Mouse (Mus musculus): ENCODE measurements around the gene Rfx5. TPM values are rescaled to one million over a fixed set of nuclear protein-coding genes. Genes with fewer than 3 reads are reported as not detected.

Gene Rfx5
- polyA plus RNA-seq, 1 experiment from 2014 or later = 10.8 TPM

DNA sequence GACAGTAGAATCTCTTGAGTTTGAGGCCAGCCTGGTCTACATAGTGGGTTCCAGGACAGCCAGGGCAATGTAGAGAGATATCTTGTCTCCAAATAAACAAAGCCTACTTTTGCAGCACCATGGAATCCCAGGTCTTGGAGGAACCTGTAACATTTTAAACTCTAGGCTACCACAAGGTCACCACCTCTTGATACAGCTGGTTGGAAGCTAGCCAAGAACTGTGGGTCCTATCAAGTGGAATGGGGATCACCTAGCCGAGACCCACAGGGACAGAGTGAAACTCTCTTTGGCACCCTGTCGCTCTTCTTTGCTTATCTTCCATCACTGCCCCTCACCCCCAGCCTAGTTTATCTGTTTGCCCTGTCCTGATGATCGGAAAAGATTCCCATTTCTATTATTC lies 18.7 kb downstream of the Rfx5 start:
- H3K9ac ChIP-seq = no peak overlapping the region
- no peaks in the 10 kb centered on the region for H3K9me3 ChIP-seq
- H3K36me3 ChIP-seq = peaks cover 5% of the 10 kb centered on the region
- no peak overlapping the region for H3K27ac ChIP-seq
- H3K4me1 ChIP-seq = peaks cover 13% of the 10 kb centered on the region
- 90% methylated on average over 3 of the region's 3 CpGs for WGBS
- H3K4me3 ChIP-seq = no peak overlapping the region
- H3K4me2 ChIP-seq = no peak overlapping the region
- no peak for ATAC-seq (ENCODE audit: insufficient number of reproducible peaks, insufficient read depth, low FRiP score, low TSS enrichment, low read depth)
- no peaks in the 10 kb centered on the region for H3K27me3 ChIP-seq

DNA sequence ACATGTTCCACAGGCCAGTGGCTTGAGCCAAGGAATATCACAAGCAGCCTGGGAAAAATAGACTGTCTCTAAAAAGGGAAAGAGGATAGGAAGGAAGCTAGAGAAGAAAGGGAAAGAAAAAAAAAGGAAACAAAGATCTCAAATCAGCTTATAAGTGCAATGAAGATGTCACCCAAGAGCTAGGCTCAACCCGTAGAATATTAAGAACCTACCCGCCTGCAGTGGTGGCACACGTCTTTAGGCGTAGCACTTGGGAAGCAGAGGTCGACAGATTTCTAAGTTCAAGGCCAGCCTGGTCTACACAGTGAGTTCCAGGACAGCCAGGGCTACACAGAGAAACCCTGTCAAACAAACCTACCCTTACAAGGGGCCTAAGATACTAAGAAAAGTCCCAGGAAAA lies 19.7 kb downstream of the Rfx5 start:
- Histone ChIP-seq H3K4me3 (peak overlapping the region; percentile 85; the same call in 1 of the 2 replicates), H3K4me1 (peaks cover 13% of the 10 kb centered on the region), H3K27ac (no peak overlapping the region), H3K27me3 (no peaks in the 10 kb centered on the region), H3K9ac (no peak overlapping the region; the same call in 1 of the 2 replicates), H3K4me2 (peak overlapping the region; percentile 80), H3K9me3 (no peaks in the 10 kb centered on the region), H3K36me3 (peaks cover 10% of the 10 kb centered on the region)
- whole genome bisulfite sequencing = 88% methylated on average over 5 of the region's 5 CpGs
- no peak for ATAC-seq (ENCODE audit: insufficient number of reproducible peaks, insufficient read depth, low FRiP score, low TSS enrichment, low read depth)

DNA sequence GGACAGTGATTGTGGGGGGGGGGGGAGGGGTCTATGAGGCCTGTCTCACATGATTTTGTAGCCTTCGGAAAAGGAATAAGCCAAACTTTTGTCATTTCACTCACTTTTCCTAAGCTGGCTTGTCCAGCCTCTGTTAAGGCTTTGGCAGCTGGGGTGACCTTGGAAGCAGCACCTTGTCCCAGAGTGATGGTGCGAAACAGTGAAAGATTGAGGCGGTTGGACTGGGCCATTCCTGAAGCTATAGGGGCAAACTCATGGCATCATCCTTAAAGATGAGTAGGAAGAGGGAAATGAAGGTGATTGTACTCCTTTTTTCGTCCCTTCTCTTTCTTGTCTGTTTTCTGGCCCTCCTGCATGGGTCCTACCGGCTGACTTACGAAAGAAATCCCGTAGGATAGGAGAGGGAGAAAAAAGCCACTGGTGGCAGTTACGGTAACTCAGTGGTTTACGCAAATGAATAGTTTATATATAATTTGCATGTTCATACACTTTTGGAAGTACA lies 20.2 kb downstream of the Rfx5 start:
- H3K4me1 ChIP-seq = peaks cover 13% of the 10 kb centered on the region
- H3K27ac ChIP-seq = peak overlapping the region; percentile 48; the same call in 1 of the 2 replicates
- peak overlapping the region; percentile 85 for H3K4me3 ChIP-seq
- WGBS = 18% methylated on average over 9 of the region's 9 CpGs
- H3K4me2 ChIP-seq = peak overlapping the region; percentile 80
- no peaks in the 10 kb centered on the region for H3K27me3 ChIP-seq
- peak; percentile 23; the same call in 1 of the 2 replicates for ATAC-seq (ENCODE audit: insufficient number of reproducible peaks, insufficient read depth, low FRiP score, low TSS enrichment, low read depth)
- H3K36me3 ChIP-seq = peaks cover 10% of the 10 kb centered on the region
- H3K9ac ChIP-seq = peak overlapping the region; percentile 94
- no peaks in the 10 kb centered on the region for H3K9me3 ChIP-seq

DNA sequence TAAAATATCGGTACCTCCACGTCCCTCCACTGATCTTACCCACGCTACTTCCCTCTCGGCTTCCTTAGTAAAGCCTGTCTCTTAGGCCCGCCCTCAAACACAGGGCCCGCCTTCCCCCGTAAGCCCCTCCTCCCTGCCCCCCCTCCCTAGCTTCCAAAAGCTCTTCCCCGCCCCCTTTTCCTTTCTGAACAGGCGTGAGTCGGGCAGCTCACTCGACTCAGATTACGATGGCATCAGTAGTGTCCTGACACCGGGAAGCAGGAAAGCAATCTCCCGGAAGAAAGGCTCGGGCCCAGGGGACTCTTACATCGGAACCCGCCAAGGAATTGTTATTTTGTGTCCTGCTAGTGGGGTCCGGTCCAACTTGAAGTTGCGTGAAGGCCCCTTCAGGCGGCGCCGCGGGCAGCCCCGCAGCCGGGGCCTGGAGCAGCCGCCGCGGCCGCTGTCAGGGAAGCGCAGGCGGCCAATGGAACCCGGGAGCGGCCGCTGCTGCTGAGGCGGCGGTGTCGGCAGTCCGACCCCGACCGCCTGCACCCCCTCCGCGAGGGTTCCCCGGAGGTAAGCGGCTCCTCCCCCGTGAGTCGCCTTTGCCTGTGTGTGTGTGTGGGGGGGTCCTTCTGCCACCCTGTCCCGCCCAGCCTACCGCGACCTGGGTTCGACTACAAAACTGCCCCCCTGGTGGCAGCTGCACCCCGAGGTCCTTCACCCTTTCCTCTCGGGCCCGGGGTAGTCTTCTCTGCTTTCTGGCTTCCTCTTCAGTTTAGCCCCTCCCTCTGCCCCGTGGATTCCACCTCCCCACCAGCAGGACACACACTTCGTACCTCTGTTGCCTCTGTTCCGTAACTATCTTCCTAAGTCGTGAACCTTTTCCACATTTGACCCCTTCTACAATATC lies 20.9 kb downstream of the Rfx5 start, which contains the start of gene Pi4kb:
Gene Pi4kb (plus strand): TSS at position 204 of the 895 bp plus-strand sequence.
- H3K4me3 ChIP-seq = peak within 1 kb of the TSS; percentile 85
- H3K9ac ChIP-seq = peak within 1 kb of the TSS; percentile 94
- H3K4me2 ChIP-seq = peak within 1 kb of the TSS; percentile 80
- peak; percentile 93 for ATAC-seq (ENCODE audit: insufficient number of reproducible peaks, insufficient read depth, low FRiP score, low TSS enrichment, low read depth)
- peaks cover 13% of the 10 kb centered on the region for H3K36me3 ChIP-seq
- peak within 1 kb of the TSS; percentile 92 for H3K27ac ChIP-seq
- H3K9me3 ChIP-seq = no peaks in the 10 kb centered on the region
- no peaks in the 10 kb centered on the region for H3K27me3 ChIP-seq
- under 1% methylated on average over 56 of the region's 57 CpGs for WGBS
- H3K4me1 ChIP-seq = peaks cover 13% of the 10 kb centered on the region

DNA sequence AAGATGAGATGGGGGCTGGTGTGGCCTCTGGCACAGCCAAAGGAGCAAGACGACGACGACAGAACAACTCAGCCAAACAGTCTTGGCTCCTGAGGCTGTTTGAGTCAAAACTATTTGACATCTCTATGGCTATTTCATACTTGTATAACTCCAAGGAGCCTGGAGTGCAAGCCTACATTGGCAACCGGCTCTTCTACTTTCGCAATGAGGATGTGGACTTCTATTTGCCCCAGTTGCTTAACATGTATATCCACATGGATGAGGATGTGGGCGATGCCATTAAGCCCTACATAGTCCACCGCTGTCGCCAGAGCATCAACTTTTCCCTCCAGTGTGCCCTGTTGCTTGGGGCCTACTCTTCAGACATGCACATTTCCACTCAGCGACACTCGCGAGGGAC lies 30.4 kb downstream of the Rfx5 start:
- no peak overlapping the region for H3K4me2 ChIP-seq
- H3K9me3 ChIP-seq = no peaks in the 10 kb centered on the region
- H3K4me3 ChIP-seq = no peak overlapping the region
- H3K36me3 ChIP-seq = peaks cover 56% of the 10 kb centered on the region
- no peak for ATAC-seq (ENCODE audit: insufficient number of reproducible peaks, insufficient read depth, low FRiP score, low TSS enrichment, low read depth)
- no peak overlapping the region for H3K9ac ChIP-seq
- H3K4me1 ChIP-seq = peaks cover 16% of the 10 kb centered on the region
- H3K27me3 ChIP-seq = no peaks in the 10 kb centered on the region
- 88% methylated on average over 11 of the region's 11 CpGs for WGBS
- no peak overlapping the region for H3K27ac ChIP-seq

DNA sequence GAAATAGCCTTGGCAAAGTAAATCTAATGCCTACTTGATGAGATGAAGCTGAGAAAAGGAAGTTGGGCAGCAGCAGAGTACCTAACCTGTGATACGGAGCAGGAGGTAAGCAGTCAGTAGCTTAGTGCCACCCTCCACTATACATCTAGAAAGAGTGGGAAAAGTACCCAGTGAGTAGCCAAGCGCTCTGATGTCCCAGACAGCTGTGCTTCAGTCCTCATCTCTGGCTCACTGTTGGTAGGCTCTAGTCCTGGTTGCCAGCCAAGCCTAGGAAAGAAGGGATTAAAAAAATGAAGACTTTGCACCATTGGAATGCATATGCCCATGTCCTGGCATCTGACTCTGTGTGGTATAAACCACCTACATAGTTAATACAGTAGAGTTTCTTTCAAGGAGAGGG lies 31.6 kb downstream of the Rfx5 start:
- Histone ChIP-seq H3K9me3 (no peaks in the 10 kb centered on the region), H3K4me1 (peaks cover 28% of the 10 kb centered on the region), H3K4me2 (no peak overlapping the region), H3K9ac (no peak overlapping the region), H3K27ac (no peak overlapping the region), H3K27me3 (no peaks in the 10 kb centered on the region), H3K36me3 (peaks cover 53% of the 10 kb centered on the region), H3K4me3 (no peak overlapping the region)
- ATAC-seq (ENCODE audit: insufficient number of reproducible peaks, insufficient read depth, low FRiP score, low TSS enrichment, low read depth) = no peak
- WGBS = 98% methylated on average over 2 of the region's 2 CpGs

DNA sequence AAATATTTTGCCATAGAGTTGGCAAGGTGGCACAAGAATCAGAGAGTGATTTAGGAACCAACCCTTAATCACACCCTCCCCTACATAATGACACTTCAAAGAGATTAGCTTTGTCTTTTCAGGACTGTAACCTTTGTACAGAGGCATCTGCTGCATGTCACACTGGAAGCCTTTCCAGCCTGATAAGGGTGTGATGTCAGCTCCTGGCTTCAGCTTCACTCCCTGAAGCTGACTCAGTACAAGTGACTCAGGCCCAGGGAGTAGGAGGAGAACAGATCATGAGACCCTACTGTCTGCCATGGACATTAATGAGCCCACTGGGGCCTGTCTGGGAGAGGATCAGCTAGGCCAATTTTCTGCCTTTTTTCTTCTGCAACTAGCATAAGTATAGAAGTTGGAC lies 33.7 kb downstream of the Rfx5 start:
- no peaks in the 10 kb centered on the region for H3K9me3 ChIP-seq
- H3K27me3 ChIP-seq = no peaks in the 10 kb centered on the region
- no peak overlapping the region for H3K4me2 ChIP-seq
- peaks cover 53% of the 10 kb centered on the region for H3K36me3 ChIP-seq
- H3K4me3 ChIP-seq = no peak overlapping the region
- no peak overlapping the region for H3K9ac ChIP-seq
- peaks cover 28% of the 10 kb centered on the region for H3K4me1 ChIP-seq
- no peak overlapping the region for H3K27ac ChIP-seq
- ATAC-seq (ENCODE audit: insufficient number of reproducible peaks, insufficient read depth, low FRiP score, low TSS enrichment, low read depth) = no peak

DNA sequence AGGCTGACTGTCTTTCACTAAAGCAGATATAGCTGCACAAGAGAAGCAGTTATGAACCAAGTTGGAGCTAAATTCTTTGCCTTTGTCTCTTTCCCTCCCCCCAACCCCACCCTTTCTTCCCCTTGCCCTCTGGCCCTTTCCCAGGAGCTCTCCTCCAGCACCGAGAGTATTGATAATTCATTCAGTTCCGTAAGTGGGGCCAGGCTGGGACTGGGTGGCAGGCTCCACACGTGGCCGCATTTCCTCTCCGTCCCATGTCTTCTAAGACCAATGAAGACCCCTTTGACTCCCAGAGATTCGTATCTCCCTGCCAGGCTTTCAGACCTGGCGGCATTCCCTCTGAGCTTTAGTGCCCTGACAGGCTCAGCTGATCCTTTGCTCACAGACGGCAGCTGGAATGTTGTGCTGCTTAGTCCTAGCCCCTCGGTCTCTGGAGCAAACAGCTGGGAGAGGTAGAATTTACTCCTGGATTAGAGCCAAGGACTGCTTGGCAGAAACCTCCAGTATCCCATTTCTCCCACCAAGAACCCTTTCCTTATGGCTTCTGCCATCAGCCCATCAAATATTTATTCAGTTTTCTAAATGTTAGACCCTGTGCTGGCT lies 35.4 kb downstream of the Rfx5 start:
- H3K9me3 ChIP-seq = no peaks in the 10 kb centered on the region
- 15% methylated on average over 9 of the region's 9 CpGs for WGBS
- peak overlapping the region; percentile 79 for H3K27ac ChIP-seq
- peak overlapping the region; percentile 46; the same call in 1 of the 2 replicates for H3K9ac ChIP-seq
- peaks cover 59% of the 10 kb centered on the region for H3K36me3 ChIP-seq
- H3K4me1 ChIP-seq = peaks cover 28% of the 10 kb centered on the region
- peak overlapping the region; percentile 5; the same call in 1 of the 2 replicates for H3K4me3 ChIP-seq
- ATAC-seq (ENCODE audit: insufficient number of reproducible peaks, insufficient read depth, low FRiP score, low TSS enrichment, low read depth) = peak; percentile 75; the same call in 1 of the 2 replicates
- H3K4me2 ChIP-seq = peak overlapping the region; percentile 43
- no peaks in the 10 kb centered on the region for H3K27me3 ChIP-seq

DNA sequence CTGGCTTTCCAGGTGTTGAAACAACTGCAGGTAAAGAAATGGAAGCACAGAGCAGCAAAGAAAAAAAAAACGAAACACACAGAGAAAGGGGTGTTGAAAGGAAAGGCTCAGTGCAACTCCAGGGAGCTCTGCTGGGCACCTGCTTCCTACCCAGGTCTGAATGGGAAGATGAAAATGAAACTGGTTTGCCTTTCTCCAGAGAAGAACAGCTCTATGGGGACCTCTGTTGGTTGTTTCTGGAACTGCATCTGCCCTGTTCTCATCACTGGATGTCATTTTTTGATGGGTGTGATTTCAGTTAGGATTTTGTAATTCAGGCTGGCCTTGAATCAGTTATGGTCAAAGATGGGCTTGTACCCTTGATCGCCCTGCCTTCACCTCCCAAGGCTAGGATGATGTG lies 43.1 kb downstream of the Rfx5 start:
- Histone ChIP-seq H3K4me3 (no peak overlapping the region), H3K9ac (no peak overlapping the region), H3K9me3 (no peaks in the 10 kb centered on the region), H3K27ac (no peak overlapping the region), H3K4me2 (no peak overlapping the region), H3K36me3 (peaks cover 94% of the 10 kb centered on the region), H3K4me1 (no peaks in the 10 kb centered on the region), H3K27me3 (no peaks in the 10 kb centered on the region)
- WGBS = 30% methylated on average over 2 of the region's 2 CpGs
- no peak for ATAC-seq (ENCODE audit: insufficient number of reproducible peaks, insufficient read depth, low FRiP score, low TSS enrichment, low read depth)

DNA sequence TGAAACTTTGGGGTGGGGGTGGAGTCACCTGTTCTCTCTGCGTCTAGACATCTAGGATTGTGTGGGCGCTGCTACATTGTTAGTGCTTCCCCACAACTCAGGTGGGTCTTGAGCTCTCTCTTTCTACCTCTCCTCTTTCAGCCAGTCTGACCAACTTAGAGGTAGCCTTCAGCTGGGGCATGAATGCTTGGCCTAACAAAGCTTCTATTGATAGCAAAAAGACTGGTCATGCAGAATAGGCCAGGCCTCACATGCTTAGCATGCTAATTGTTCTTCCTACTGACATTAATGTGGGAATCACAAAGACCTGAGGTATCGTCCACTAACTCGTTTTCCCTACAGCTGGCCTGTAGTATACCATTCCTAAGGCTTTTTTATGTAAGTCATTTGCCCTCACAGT lies 48.7 kb downstream of the Rfx5 start:
- H3K36me3 ChIP-seq = peaks cover 93% of the 10 kb centered on the region

DNA sequence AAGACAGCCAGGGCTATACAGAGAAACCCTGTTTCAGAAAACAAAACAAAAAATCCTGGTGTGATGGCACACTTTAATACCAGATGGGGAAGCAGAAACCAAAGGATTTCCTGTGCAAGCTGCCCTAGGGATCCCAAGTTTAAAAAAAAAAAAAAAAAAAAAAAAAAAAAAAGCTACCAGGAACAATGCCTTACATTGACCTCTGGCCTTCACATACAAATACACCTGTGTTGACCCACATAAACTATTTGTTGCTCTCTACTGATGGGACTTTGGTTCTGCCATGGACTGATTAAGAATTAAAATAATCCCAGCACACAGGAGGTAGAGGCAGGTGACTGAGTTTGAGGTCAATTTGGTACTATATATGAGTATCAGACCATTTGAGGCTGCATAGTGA lies 49.4 kb downstream of the Rfx5 start:
- no peak overlapping the region for H3K4me2 ChIP-seq

More for the DNA sequence above, 48.7 kb downstream of the Rfx5 start:
- no peak overlapping the region for H3K4me3 ChIP-seq
- ATAC-seq (ENCODE audit: insufficient number of reproducible peaks, insufficient read depth, low FRiP score, low TSS enrichment, low read depth) = no peak
- no peaks in the 10 kb centered on the region for H3K27me3 ChIP-seq
- no peaks in the 10 kb centered on the region for H3K9me3 ChIP-seq
- no peak overlapping the region for H3K9ac ChIP-seq
- WGBS = 85% methylated on average over 4 of the region's 4 CpGs
- no peak overlapping the region for H3K27ac ChIP-seq
- H3K4me1 ChIP-seq = no peaks in the 10 kb centered on the region; the same call in 1 of the 2 replicates
- no peak overlapping the region for H3K4me2 ChIP-seq

More for the DNA sequence above, 49.4 kb downstream of the Rfx5 start:
- Histone ChIP-seq H3K27ac (no peak overlapping the region), H3K4me1 (no peaks in the 10 kb centered on the region; the same call in 1 of the 2 replicates), H3K4me3 (no peak overlapping the region), H3K27me3 (no peaks in the 10 kb centered on the region), H3K9me3 (no peaks in the 10 kb centered on the region), H3K36me3 (peaks cover 94% of the 10 kb centered on the region), H3K9ac (no peak overlapping the region)
- ATAC-seq (ENCODE audit: insufficient number of reproducible peaks, insufficient read depth, low FRiP score, low TSS enrichment, low read depth) = no peak
